Mouse (Mus musculus) heart, postnatal 25 days (tissue): ENCODE results near the gene Gm3618. TPM values are rescaled to one million over a fixed set of nuclear protein-coding genes. Genes with fewer than 3 reads are reported as not detected.
"Not testable (repeated sequence)": the region's sequence is repeated elsewhere in the genome, so short reads cannot be mapped to it uniquely, and the experiment has no call there.

ENCODE experiments used
- DNase-seq: peaks from one replicate; pipeline ENCODE4 v3.0.0; 2022; ENCODE audit warnings: low spot score
- intact Hi-C: fragments of 180-260 bp; cut with DNase I; formaldehyde crosslinking; loops from one replicate; pipeline ENCODE4 v1.15.1; 2025
- total RNA-seq, 2 experiments: library from RNA; stranded (reverse); gene quantifications; 2 replicates each; pipeline ENCODE4 v1.2.3; 2021

Gene Gm3618
- total RNA-seq = not detected

GRCm38 (mm10) chr14:6343578-6343977, at the start of gene Gm3618:
Gm3618 (minus strand) TSS chr14:6343678.
- DNase-seq, intact Hi-C loops: not testable (repeated sequence)

- DNase-seq, intact Hi-C loops: not testable (repeated sequence)
These were observed 46.7 kb upstream of the Gm3618 start, which contains the start of gene Gm16440 for GRCm38 (mm10) chr14:6390219-6390618. Gm16440 (minus strand) TSS chr14:6390319.

GRCm38 (mm10) chr14:6304743-6305142, 38.7 kb downstream of the Gm3618 start, which contains the start of gene Gm21103:
Gm21103 (minus strand) TSS chr14:6304843.
- DNase-seq, intact Hi-C loops: not testable (repeated sequence)

- intact Hi-C loops = not testable (repeated sequence)
- DNase-seq = peak; percentile 69
These were observed 56.4 kb downstream of the Gm3618 start, which contains the start of gene Gm3411 for GRCm38 (mm10) chr14:6286931-6287715. Gm3411 (minus strand) TSS chr14:6287250.

Other genes with a start within 250 kb of the Gm3618 start
- gene Gm8206, start 249.7 kb downstream of the Gm3618 start, total RNA-seq = not detected
- gene Gm3468, start 235.0 kb downstream of the Gm3618 start, total RNA-seq = under 1 TPM in 1 of 2 experiments, not detected in 1; 0.16 TPM
- not detected for gene Gm3476, start 217.9 kb downstream of the Gm3618 start, total RNA-seq
- under 1 TPM; 0.26 to 0.31 TPM for gene Gm21560, start 124.4 kb downstream of the Gm3618 start, total RNA-seq
- gene Gm3411, start 56.4 kb downstream of the Gm3618 start, total RNA-seq = under 1 TPM; 0.17 to 0.34 TPM
- gene Gm21103, start 38.8 kb downstream of the Gm3618 start, total RNA-seq = not detected
- not detected for gene Gm16440, start 46.6 kb upstream of the Gm3618 start, total RNA-seq
- under 1 TPM in 1 of 2 experiments, not detected in 1; 0.39 TPM for gene Gm3591, start 68.8 kb upstream of the Gm3618 start, total RNA-seq
- gene Gm3594, start 100.9 kb upstream of the Gm3618 start, total RNA-seq = not detected
- gene Gm8356, start 193.6 kb upstream of the Gm3618 start, total RNA-seq = not detected
- under 1 TPM in 1 of 2 experiments, not detected in 1; 0.21 TPM for gene Gm3629, start 246.9 kb upstream of the Gm3618 start, total RNA-seq